Mouse (Mus musculus) testis, adult 2 months (tissue): Measurements from ENCODE around the gene Gm13698. TPM values are rescaled to one million over a fixed set of nuclear protein-coding genes. Genes with fewer than 3 reads are reported as not detected.
"Not testable (repeated sequence)": the region's sequence is repeated elsewhere in the genome, so short reads cannot be mapped to it uniquely, and the experiment has no call there.

Experiments used
- H3K27ac ChIP-seq: fragments of 200-500 bp; 2 replicates; pipeline ENCODE4 v1.5.1; 2012; ENCODE audit warnings: low read depth, low read length; ENCODE audit not compliant: control insufficient read depth, insufficient read depth
- H3K27me3 ChIP-seq: fragments of 200-500 bp; 2 replicates; pipeline ENCODE4 v1.6.1; 2012; ENCODE audit warnings: mild to moderate bottlenecking, low read length, moderate library complexity; ENCODE audit not compliant: control insufficient read depth, insufficient read depth
- H3K36me3 ChIP-seq: fragments of 200-500 bp; 2 replicates; pipeline ENCODE4 v1.6.1; 2012; ENCODE audit warnings: mild to moderate bottlenecking, low read length; ENCODE audit not compliant: control insufficient read depth, insufficient read depth
- H3K4me1 ChIP-seq: fragments of 200-500 bp; 2 replicates; pipeline ENCODE4 v1.6.1; 2012; ENCODE audit warnings: low read length; ENCODE audit not compliant: control insufficient read depth, insufficient read depth
- H3K4me3 ChIP-seq: fragments of 200-500 bp; 2 replicates; pipeline ENCODE4 v1.5.1; 2012; ENCODE audit warnings: low read depth, mild to moderate bottlenecking, low read length, moderate library complexity, mixed read lengths; ENCODE audit not compliant: control insufficient read depth
- CTCF ChIP-seq: fragments of 200-500 bp; IDR thresholded peaks from 2 replicates; pipeline ENCODE4 v1.5.1; 2012; ENCODE audit warnings: low read depth, mild to moderate bottlenecking, inconsistent platforms, low read length, moderate library complexity; ENCODE audit not compliant: control insufficient read depth, insufficient read depth, insufficient replicate concordance
- POLR2A ChIP-seq: fragments of 200-500 bp; IDR thresholded peaks from 2 replicates; pipeline ENCODE4 v1.6.1; 2012; ENCODE audit warnings: low read depth, mild to moderate bottlenecking, inconsistent platforms, low read length, moderate library complexity; ENCODE audit not compliant: control insufficient read depth
- polyA plus RNA-seq: library from polyadenylated mRNA; depleted of rRNA; stranded (reverse); fragments of >200 nt; gene quantifications from 2 replicates; pipeline ENCODE4 v1.2.3, GENCODE M21; 2012; rRNA removed

The Gm13698 gene
- polyA plus RNA-seq: 0.06 and 0.07 TPM in 2 replicates

- not testable (repeated sequence) for H3K27ac ChIP-seq, H3K36me3 ChIP-seq, H3K27me3 ChIP-seq, H3K4me3 ChIP-seq, H3K4me1 ChIP-seq
Observed at GRCm38 (mm10) chr2:83955393-83955792, at the start of gene Gm13698. Gene Gm13698 (plus strand): TSS chr2:83955693.

GRCm38 (mm10) chr2:83929478-83930088, 25.9 kb upstream of the Gm13698 start:
- no peak overlapping the region for H3K4me3 ChIP-seq
- no peaks in the 10 kb centered on the region for H3K36me3 ChIP-seq
- no peaks in the 10 kb centered on the region for H3K4me1 ChIP-seq
- no peaks in the 10 kb centered on the region for H3K27me3 ChIP-seq
- TF ChIP-seq POLR2A: no peak
- TF ChIP-seq CTCF: no peak
- no peak overlapping the region for H3K27ac ChIP-seq

- Histone ChIP-seq H3K4me3 (peak within 1 kb of the TSS; percentile 87), H3K36me3 (no peaks in the 10 kb centered on the region), H3K4me1 (peaks cover 4% of the 10 kb centered on the region), H3K27ac (peak within 1 kb of the TSS; percentile 73), H3K27me3 (no peaks in the 10 kb centered on the region)
- TF ChIP-seq CTCF (no peak), POLR2A (peak; percentile 60; the same call in 1 of the 2 replicates)
Observed at GRCm38 (mm10) chr2:83940931-83941361, 14.5 kb upstream of the Gm13698 start, which contains the start of gene Zswim2. Gene Zswim2 (minus strand): TSS chr2:83941228.

GRCm38 (mm10) chr2:83941378-83941777, 14.1 kb upstream of the Gm13698 start:
- no peak for TF ChIP-seq POLR2A
- TF ChIP-seq CTCF: no peak
- H3K4me3 ChIP-seq: peak overlapping the region; percentile 87
- H3K27me3 ChIP-seq: no peaks in the 10 kb centered on the region

GRCm38 (mm10) chr2:83941792-83942191, 13.7 kb upstream of the Gm13698 start:
- no peak for TF ChIP-seq CTCF
- TF ChIP-seq POLR2A: no peak
- peak overlapping the region; percentile 55 for H3K4me3 ChIP-seq
- no peaks in the 10 kb centered on the region for H3K36me3 ChIP-seq
- H3K27me3 ChIP-seq: no peaks in the 10 kb centered on the region
- H3K27ac ChIP-seq: no peak overlapping the region
- peaks cover 4% of the 10 kb centered on the region for H3K4me1 ChIP-seq

More at GRCm38 (mm10) chr2:83941378-83941777, 14.1 kb upstream of the Gm13698 start:
- peaks cover 4% of the 10 kb centered on the region for H3K4me1 ChIP-seq
- H3K27ac ChIP-seq: no peak overlapping the region
- no peaks in the 10 kb centered on the region for H3K36me3 ChIP-seq

GRCm38 (mm10) chr2:83961203-83961602, 5.7 kb downstream of the Gm13698 start, which contains the start of gene Gm13693:
Gene Gm13693 (plus strand): TSS chr2:83961503.
- not testable (repeated sequence) for H3K27ac ChIP-seq, H3K27me3 ChIP-seq, H3K36me3 ChIP-seq, H3K4me1 ChIP-seq, H3K4me3 ChIP-seq

GRCm38 (mm10) chr2:83967013-83967412, 11.5 kb downstream of the Gm13698 start, which contains the start of gene Gm13695:
Gene Gm13695 (plus strand): TSS chr2:83967313.
- not testable (repeated sequence) for H3K27me3 ChIP-seq, H3K36me3 ChIP-seq, H3K4me3 ChIP-seq, H3K4me1 ChIP-seq, H3K27ac ChIP-seq

- not testable (repeated sequence) for H3K4me1 ChIP-seq, H3K27ac ChIP-seq, H3K27me3 ChIP-seq, H3K4me3 ChIP-seq, H3K36me3 ChIP-seq
Observed at GRCm38 (mm10) chr2:83972823-83973222, 17.3 kb downstream of the Gm13698 start, which contains the start of gene Gm13696. Gene Gm13696 (plus strand): TSS chr2:83973123.

GRCm38 (mm10) chr2:83978633-83979032, 23.1 kb downstream of the Gm13698 start, which contains the start of gene Gm13694:
Gene Gm13694 (plus strand): TSS chr2:83978933.
- H3K4me3 ChIP-seq, H3K27ac ChIP-seq, H3K36me3 ChIP-seq, H3K27me3 ChIP-seq, H3K4me1 ChIP-seq: not testable (repeated sequence)

GRCm38 (mm10) chr2:83984443-83984842, 28.9 kb downstream of the Gm13698 start, which contains the start of gene Gm13697:
Gene Gm13697 (plus strand): TSS chr2:83984743.
- not testable (repeated sequence) for H3K4me3 ChIP-seq, H3K27ac ChIP-seq, H3K4me1 ChIP-seq, H3K27me3 ChIP-seq, H3K36me3 ChIP-seq

GRCm38 (mm10) chr2:83990253-83990652, 34.8 kb downstream of the Gm13698 start, which contains the start of gene Gm13691:
Gene Gm13691 (plus strand): TSS chr2:83990553.
- H3K4me1 ChIP-seq, H3K36me3 ChIP-seq, H3K27ac ChIP-seq, H3K27me3 ChIP-seq, H3K4me3 ChIP-seq: not testable (repeated sequence)
